Mouse (Mus musculus): ENCODE results near the gene Ap2s1.

- TF ChIP-seq CTCF (IDR thresholded peaks at IDR 0.05; ENCODE audit: control insufficient read depth, insufficient read depth, insufficient replicate concordance, low read depth, low read length) (no peak), POLR2A (IDR thresholded peaks at IDR 0.05; ENCODE audit: control insufficient read depth, low read depth, low read length) (no peak)
Observed at GRCm38 (mm10) chr7:16708244-16708643, 30.0 kb upstream of the Ap2s1 start.

Measured in testis, adult 2 months (tissue).